Mouse (Mus musculus) frontal cortex, postnatal 10 days (tissue): ENCODE data around the gene Fam117a.

Experiments
- DNase-seq, 2 experiments: peaks; one replicate each; pipeline ENCODE4 v3.0.0; 2022; ENCODE audit warnings: low spot score in 2 of 2, mixed read lengths in 1 of 2

Gene Fam117a

DNA sequence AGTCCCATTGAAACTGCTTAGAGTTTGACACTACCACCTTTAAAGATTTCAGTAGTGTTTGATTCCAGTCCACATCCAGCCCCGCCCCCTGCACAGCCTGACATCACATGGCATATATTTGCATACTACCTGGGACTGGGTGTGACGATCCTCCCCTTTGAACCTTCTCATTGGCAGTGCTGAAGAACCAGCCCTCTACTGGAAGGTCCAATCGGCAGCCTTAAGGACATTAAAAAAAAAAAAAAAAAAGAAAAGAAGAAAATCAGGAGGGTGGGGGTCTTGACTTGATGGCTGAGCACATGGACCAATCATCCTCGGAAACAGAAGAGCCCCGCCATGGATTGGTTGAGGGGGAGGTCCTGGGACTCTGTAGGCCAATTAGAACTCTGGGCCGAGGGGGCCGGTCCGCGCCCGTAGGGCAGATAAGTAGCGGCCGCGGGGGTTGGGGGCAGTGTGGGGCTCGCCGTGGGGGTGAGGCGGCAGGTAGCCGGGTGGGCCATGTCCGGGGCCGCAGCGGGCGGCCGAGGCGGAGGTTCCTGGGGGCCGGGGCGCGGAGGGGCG is at the start of gene Fam117a:
Gene Fam117a (plus strand): TSS at position 451 of the 561 bp plus-strand sequence.
- peak; percentile 78 to 83 for DNase-seq

DNA sequence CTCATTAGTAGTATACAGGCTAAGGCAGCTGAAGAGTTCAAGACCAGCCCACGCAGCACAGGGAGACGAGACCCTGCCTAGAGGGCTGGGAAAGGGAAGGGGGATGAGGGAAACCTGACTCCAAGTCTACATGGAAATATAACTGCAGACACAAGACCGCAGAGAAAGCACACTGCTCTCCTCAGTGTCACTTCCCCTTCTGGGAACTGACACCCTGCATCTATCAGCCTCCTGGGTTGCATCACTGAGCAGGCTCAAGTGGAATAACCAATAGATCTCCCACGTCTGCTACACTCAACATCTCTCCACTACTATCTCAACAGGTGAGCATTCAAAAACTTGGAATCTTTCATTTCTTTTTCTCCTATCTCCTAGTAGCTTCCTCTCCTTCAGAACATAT is 44.8 kb upstream of the Fam117a start:
- no peak for DNase-seq

DNA sequence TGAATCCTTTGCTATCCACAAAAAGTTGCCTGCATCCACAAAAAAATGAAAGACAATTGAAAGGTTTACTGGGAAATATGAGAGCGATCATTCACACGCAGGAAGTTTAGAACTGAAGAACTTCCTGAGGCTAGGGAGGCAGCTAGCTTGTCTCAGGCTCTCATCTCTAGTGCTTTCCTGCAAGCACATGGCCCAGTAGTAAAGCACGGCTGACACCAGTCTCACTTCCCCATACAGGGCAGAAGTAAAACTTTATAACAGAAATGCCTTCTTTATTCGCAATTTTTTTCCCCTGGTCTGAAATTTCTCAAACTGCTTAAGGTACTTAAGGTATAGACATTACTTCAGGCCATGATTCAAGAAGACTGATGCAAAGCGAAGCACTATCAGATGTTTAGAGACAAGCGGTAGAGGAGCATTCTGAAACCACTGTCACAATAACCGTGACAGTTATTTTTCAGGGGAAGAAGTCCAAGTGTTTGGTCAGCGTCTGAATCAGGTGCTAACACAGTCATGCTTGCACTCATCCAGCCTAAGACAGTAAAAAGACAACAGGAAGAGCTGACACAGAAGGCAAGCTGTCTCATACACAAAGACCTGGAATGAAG is 43.7 kb upstream of the Fam117a start:
- no peak for DNase-seq

DNA sequence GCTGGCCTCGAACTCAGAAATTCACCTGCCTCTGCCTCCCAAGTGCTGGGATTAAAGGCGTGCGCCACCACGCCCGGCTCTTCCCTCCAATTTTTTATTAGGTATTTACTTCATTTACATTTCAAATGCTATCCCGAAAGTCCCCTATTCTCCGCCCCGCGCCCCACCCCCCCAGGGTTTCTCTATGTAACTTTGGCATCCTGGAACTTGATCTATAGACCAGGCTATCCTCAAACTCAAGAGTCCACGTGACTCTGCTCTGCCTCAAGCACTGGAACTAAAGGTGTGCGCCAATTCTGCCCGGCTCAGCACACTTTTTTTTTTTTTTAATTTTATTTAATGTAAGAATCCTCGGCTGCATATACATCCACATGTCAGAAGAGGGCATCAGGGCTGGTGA is 41.1 kb upstream of the Fam117a start:
- DNase-seq = no peak

DNA sequence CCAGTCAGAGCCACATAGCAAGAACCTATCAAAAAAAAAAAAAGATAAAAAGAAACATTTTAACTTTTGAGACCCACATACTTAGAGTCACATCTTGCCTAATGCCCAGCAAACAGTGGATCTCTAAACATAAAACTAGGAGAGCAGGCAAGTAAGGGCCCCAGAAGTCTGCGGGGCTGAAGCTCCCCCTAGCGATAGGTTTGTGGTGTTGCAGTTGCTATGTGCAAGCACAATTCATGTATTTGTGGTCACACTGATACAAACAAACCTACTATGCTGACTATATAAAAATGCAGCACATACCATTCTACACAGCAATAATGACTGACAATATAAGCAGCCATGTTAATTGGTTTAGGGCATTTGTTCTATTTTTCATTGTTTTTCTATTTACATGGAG is 38.7 kb upstream of the Fam117a start:
- DNase-seq = no peak

- DNase-seq = no peak
These were observed 36.9 kb upstream of the Fam117a start for GRCm38 (mm10) chr11:95299886-95300285.

- DNase-seq = no peak
These were observed 35.0 kb upstream of the Fam117a start for GRCm38 (mm10) chr11:95301772-95302171.

DNA sequence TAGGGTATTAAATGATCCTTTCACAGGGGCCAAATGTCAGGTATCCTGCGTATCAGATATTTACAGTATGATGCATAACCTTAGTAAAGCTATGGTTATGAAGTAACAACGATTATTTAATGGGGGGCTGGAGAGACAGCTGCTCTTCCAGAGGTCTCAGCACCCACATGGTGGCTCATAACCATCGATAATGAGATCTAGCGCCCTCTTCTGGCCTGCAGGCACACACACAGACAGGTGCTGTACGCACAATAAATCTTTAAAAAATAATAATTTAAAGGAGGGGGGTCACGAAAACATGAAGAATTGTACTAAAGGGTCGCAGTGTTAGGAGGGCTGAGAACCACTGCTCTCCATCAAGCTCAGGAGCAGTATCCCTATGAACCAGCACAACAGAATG is 31.2 kb upstream of the Fam117a start:
- DNase-seq = no peak

DNA sequence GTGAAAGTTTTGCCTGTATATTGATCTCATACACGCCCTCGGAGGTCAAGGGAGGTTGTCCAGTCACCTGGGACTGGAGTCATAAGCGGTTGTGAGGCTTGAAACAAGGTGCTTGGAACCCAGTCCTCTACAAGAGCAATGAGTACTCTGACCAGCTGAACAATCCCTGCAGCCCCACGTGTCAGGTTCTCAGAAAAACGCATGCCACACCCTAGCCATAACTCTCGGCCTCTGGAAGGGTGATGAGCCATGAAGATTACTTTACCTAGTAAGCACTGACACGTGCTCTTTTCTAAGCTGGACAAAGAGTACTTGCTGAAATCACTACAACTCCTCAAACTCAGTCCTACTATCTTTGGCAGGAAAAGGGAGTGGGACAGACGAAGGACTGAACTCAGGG is 29.3 kb upstream of the Fam117a start:
- no peak for DNase-seq

DNA sequence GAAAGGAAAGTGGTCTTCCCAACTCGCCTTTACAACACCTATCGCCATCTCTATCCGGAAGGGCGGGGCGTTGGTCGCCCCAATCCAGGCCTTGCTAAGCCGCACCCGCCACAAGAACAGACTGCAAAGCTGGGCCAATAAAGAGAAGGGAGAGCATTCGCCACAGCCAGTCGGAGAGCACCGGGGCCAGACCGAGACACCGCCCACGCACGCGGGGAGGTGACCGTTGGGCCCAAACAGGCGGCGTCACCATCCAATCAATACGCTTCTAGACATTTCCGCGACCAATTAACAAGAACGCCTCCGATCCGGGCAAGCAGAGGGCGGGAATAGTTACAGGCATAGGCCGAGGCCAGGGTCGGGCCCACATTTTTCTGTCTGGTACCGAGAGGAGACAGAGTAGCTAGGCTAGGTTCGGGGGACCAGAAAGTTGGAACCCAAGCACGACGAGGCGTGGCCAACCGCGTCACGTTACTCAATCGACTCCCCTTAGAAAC is 27.3 kb upstream of the Fam117a start:
- DNase-seq = peak; percentile 97 to 99

DNA sequence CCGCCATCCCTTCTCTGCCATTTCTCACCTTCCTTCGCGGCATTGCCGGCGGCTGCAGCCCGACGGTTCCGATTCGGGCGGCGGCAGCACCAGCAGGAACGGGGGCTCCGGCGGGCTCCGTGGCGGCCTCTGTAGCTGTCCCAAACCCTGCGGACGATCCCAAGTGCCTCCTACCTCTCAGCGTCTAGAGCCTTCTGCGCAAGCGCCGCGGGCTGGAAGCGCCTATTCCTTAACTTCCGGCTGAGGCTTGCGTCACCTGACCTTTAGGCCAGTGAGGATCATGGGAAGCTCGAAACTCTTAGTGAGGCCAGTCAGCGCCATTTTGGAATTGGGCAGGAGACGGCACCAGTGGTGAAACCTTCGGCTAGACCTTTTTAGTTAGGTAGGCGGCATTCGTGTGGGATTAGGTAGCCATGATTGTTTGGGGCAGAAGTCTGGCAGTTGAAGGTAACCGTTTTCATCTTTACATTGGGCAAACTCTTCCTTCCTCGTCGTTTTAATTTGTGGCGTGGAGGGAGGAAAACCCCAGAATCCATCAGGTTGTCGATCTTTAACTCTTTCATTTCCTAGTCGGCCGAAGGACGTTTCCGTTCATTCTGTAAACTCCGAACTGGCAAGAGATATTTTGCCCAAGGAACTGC is 26.7 kb upstream of the Fam117a start, which contains the start of gene Kat7:
Gene Kat7 (minus strand): TSS at position 240 of the 641 bp plus-strand sequence.
- DNase-seq = peak; percentile 97 to 99

- peak in 1 of 2 experiments; percentile 38 for DNase-seq
These were observed 26.0 kb upstream of the Fam117a start for GRCm38 (mm10) chr11:95310648-95311424.

GRCm38 (mm10) chr11:95311425-95311807 is 25.4 kb upstream of the Fam117a start:
- DNase-seq = no peak

DNA sequence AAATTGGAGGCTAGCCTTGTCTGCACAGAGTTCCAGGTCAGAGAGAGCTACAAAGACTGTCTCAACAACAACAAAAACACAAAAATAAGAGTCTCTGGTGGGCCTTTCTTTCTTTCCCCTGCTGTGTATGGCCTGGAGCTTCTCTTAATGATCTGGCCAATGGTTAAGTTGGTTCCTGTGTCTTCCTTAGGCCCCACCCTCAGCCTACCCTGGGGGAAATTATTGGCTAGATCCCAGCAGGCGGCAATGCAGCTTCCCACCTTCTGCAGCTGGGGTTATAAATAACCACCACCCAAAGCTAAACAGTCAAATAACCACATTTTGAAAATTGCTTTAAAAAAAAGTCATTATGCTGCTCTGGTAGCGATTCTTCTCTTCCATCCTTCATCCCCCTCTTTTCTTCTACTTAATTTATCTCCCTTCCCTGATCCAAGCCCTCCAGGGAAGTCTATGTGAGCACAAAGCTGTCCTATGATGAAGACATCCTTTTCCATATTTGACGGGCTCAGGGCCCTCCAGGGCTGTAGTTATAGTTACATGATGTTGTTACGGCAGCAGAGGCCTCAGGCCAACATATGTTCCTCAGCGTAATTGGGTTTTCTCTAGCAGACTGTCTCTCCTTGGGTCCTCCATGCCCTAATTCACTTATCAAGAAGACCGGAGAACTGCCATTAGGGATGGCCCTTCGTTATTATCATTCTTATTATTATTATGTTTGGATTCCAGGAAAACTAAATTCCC is 21.4 kb upstream of the Fam117a start:
- no peak for DNase-seq

- DNase-seq = no peak
These were observed 18.7 kb upstream of the Fam117a start for GRCm38 (mm10) chr11:95318116-95318515.

GRCm38 (mm10) chr11:95319506-95319905 is 17.3 kb upstream of the Fam117a start:
- no peak for DNase-seq

DNA sequence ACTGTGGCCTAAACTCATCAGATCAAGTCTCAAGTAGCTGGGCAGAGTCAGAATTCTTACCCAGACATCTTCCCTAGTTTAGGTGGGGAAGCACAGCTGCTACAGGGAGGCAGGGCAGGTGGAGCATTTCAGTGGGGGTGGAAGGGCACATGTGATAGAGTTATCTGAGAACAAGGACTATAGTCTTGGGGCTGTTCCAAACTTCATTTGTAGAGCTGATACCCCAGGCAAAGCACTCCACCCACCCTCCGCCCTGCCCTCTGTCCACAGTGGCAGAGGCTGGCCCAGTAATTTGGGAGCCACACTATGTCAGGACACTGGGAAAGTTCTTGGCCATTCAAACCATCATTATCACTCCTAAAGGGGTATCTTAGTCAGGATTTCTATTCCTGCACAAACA is 16.8 kb upstream of the Fam117a start:
- DNase-seq = no peak

DNA sequence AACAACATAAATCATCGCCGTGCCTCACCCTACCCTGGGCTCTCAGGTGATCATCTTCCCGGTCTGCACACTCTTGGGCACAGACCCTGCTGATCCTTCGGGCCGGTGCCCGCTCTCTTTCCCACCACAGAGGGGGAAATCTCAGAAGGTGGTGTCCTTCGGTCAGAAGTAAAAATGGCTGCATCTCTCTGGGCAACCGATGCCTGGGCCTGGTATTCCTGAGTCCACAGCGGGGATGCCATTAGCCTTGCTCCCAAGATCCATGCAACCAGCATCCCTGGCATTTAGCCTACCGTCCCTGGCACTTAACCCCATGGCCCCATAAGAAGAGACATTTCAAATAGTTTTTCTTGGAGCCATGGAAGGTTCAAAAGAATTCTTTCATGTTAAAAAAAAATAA is 12.6 kb upstream of the Fam117a start:
- DNase-seq = no peak

GRCm38 (mm10) chr11:95325832-95326231 is 11.0 kb upstream of the Fam117a start:
- DNase-seq = no peak

DNA sequence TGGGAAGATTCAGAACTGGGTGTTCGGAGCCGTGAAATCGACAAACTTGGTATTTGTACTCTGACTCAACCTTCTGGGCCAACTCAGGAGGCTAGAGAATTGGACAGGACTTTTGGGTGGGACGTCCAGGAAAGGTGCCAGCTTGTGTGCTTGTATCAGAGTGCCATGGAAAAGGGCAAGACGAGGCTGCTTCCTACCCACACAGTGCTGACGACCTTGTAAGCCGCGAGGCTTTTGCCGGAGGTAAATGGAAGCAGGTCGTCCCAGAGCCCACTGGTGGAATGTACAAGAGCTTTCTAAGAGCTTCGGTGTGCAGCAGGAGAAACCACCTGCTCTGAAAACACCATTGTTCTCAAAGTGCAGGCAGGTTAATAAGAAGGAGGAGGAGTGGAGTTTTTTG is 10.6 kb upstream of the Fam117a start:
- no peak for DNase-seq

DNA sequence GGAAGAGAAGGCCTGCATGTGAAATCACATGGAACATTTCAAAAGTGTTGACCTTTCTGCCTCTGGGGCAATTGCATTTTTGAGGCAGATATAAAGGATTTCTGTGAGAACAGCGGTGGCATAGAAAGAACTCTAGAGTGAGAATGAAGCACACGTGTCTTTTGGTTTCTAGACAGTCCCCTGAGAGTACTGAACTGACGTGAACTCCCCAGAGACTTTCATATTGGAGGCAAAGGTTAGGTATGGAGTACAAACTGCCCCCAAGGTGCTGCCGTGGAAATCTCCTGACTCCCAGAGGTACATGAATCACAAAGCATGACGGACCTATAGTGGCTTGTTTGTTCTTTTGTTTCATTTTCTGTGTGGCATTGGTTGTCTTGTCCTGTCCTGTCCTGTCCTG is 8.2 kb upstream of the Fam117a start:
- DNase-seq = no peak

DNA sequence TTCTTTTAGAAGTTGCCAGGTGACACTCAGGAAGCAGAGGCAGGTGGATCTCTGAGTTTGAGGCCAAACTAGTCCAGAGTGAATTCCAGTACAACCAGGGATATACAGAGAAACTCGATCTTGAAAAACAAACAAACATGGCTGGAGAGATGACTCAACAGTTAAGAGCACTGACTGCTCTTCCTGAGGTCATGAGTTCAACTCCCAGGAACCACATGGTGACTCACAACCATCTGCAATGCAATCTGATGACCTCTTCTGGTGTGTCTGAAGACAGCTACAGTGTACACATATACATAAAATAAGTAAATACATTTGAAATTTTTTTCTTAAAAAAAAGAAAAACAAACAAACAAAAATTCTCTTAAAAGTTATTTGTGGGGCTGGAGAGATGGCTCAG is 6.2 kb upstream of the Fam117a start:
- DNase-seq = no peak
